Mouse (Mus musculus) forebrain, embryonic 10.5 days (tissue): Measurements from ENCODE around the gene Stpg3. TPM values are rescaled to one million over a fixed set of nuclear protein-coding genes. Genes with fewer than 3 reads are reported as not detected.
A peak's percentile ranks its signal among the peaks of the same experiment; 100 is the strongest.

ENCODE experiments used
- DNase-seq: peaks from one replicate; pipeline ENCODE4 v3.0.0-alpha.2; 2017; ENCODE audit warnings: low spot score; ENCODE audit errors: extremely low spot score
- H3K27ac ChIP-seq: fragments of 300-500 bp; sonication (generic); 2 replicates; pipeline ENCODE4 v1.5.1; 2016; ENCODE audit warnings: mild to moderate bottlenecking
- H3K27me3 ChIP-seq: fragments of 300-500 bp; sonication (generic); 2 replicates; pipeline ENCODE4 v1.6.1; 2016; ENCODE audit warnings: mild to moderate bottlenecking; ENCODE audit not compliant: poor library complexity, severe bottlenecking
- H3K36me3 ChIP-seq: fragments of 300-500 bp; sonication (generic); replicated peaks from 2 replicates; pipeline ENCODE4 v1.6.1; 2016; ENCODE audit warnings: mild to moderate bottlenecking, moderate library complexity
- H3K4me1 ChIP-seq: fragments of 300-500 bp; sonication (generic); 2 replicates; pipeline ENCODE4 v1.6.1; 2016
- H3K4me3 ChIP-seq: fragments of 300-500 bp; sonication (generic); 2 replicates; pipeline ENCODE4 v1.5.1; 2016; ENCODE audit warnings: mild to moderate bottlenecking, moderate library complexity
- H3K9me3 ChIP-seq: fragments of 300-500 bp; sonication (generic); 2 replicates; pipeline ENCODE4 v1.6.1; 2016; ENCODE audit warnings: mild to moderate bottlenecking, moderate library complexity
- WGBS: fragments of 180-500 bp; shearing (Covaris S2); methylation state at CpG from one replicate; pipeline ENCODE4 v1.1.7; 2016; 5-methylcytosine and 5-hydroxymethylcytosine counted together
- polyA plus RNA-seq: library from polyadenylated mRNA; unstranded; fragments of >200 nt; fragmentation: Nextera tagmentation; extraction: Ambion mirVana; gene quantifications from 2 replicates; pipeline ENCODE4 v1.2.1, GENCODE M21; 2016

The Stpg3 gene
- polyA plus RNA-seq, 1 experiment from 2014 or later, result not detected

DNA sequence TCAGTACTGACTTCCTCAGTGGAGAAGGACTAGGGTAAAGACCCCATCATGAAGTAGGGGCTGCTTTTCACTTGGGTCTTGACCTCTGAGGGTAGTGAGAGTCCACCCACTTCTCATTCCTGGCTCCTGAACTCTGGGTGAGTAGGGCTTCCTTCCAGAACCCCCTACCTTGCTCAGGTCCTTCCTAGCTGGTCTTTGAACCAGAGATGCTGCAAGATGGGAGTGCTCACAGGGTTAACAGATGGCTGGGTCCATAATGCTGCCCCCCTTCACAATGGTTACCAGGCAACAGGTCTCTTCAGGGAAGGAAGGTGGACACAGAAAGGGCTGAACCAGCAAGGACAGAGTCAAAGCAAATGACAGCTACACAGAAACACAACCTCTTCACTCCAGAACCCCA is 4.0 kb upstream of the Stpg3 start, which contains the start of gene Fam166a:
Fam166a (plus strand) TSS at position 301 of the 400 bp plus-strand sequence.
- DNase-seq, result no peak
- Histone ChIP-seq H3K36me3 (peaks cover 23% of the 10 kb centered on the region), H3K4me1 (peaks cover 15% of the 10 kb centered on the region), H3K9me3 (no peaks in the 10 kb centered on the region), H3K27me3 (peaks cover 9% of the 10 kb centered on the region; the same call in 1 of the 2 replicates), H3K4me3 (no peak within 1 kb of the TSS), H3K27ac (no peak within 1 kb of the TSS)

GRCm38 (mm10) chr2:25217666-25218065 is 3.2 kb upstream of the Stpg3 start:
- H3K9me3 ChIP-seq, result no peaks in the 10 kb centered on the region
- no peak for DNase-seq
- H3K27me3 ChIP-seq, result peaks cover 16% of the 10 kb centered on the region; the same call in 1 of the 2 replicates
- 63% methylated on average over 2 of the region's 2 CpGs for WGBS
- peaks cover 9% of the 10 kb centered on the region for H3K4me1 ChIP-seq
- H3K27ac ChIP-seq, result no peak overlapping the region
- no peak overlapping the region for H3K4me3 ChIP-seq
- H3K36me3 ChIP-seq, result peaks cover 15% of the 10 kb centered on the region

DNA sequence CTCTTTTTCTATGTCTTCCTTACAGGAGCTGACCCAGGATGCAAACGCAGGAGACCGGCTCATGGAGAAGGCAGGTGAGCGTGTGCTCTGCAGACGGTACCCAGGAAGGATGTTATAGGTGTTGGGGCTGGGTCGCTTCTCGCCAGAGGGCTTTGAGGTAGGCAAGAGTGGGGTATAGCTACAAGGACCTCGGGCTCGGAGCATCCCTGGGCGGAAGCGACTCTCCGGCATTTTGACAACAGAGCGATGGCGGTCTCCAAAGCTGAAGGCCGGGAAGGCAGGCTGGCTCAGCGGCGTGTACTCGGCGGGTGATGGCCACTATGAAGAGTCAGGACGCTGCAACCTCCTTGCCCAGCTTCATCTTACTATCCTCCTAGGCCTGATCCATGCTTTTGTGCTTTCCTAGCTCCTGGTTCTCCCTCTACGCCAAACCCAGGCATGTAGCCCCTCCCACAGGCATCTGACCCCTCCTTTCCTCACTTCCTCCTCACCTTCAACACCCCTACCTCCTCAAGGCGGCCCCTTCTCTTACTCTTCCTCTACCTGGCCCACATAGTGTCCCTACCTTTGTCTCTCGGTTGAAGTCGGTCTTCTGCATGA is 1.1 kb downstream of the Stpg3 start:
- DNase-seq, result no peak
- peaks cover 26% of the 10 kb centered on the region for H3K4me1 ChIP-seq
- H3K4me3 ChIP-seq, result peak overlapping the region; percentile 2; the same call in 1 of the 2 replicates
- H3K9me3 ChIP-seq, result no peaks in the 10 kb centered on the region
- no peak overlapping the region for H3K27ac ChIP-seq
- H3K27me3 ChIP-seq, result peaks cover 22% of the 10 kb centered on the region
- H3K36me3 ChIP-seq, result peaks cover 14% of the 10 kb centered on the region
- 67% methylated on average over 23 of the region's 23 CpGs for WGBS

GRCm38 (mm10) chr2:25211121-25211670 is 3.2 kb downstream of the Stpg3 start, which contains the start of gene Nelfb:
TSS of gene Nelfb (minus strand) at chr2:25211489.
- WGBS, result under 1% methylated on average over 44 of the region's 44 CpGs

GRCm38 (mm10) chr2:25210686-25211085 is 3.8 kb downstream of the Stpg3 start:
- peak overlapping the region; percentile 95 for H3K4me3 ChIP-seq
- 1% methylated on average over 24 of the region's 24 CpGs for WGBS

More at GRCm38 (mm10) chr2:25211121-25211670, 3.2 kb downstream of the Stpg3 start, which contains the start of gene Nelfb:
- H3K27me3 ChIP-seq, result peaks cover 22% of the 10 kb centered on the region
- DNase-seq, result peak; percentile 95
- peak within 1 kb of the TSS; percentile 99 for H3K27ac ChIP-seq
- H3K4me1 ChIP-seq, result peaks cover 26% of the 10 kb centered on the region
- peak within 1 kb of the TSS; percentile 95 for H3K4me3 ChIP-seq
- H3K36me3 ChIP-seq, result peaks cover 35% of the 10 kb centered on the region
- H3K9me3 ChIP-seq, result no peaks in the 10 kb centered on the region

DNA sequence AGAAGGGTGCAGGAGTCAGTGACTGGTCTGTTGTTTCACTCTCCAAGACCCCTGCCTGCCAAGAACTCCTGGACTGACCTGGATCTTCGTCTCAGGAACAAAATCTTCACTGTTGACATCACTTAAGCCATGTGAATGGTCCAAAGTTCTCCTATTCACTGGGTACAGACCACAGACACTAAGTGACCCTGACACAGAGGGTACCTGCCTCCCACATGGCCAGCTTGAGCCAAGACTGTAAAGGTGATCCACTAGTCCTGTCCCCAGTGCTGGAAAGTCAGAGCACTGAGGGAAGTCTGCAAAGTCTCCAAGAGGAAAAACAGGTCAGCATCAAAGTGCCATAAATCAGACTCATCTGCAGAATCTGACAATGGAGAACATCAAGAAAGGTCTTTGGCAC is 6.8 kb downstream of the Stpg3 start:
- Histone ChIP-seq H3K36me3 (peaks cover 71% of the 10 kb centered on the region), H3K4me1 (peaks cover 26% of the 10 kb centered on the region), H3K27me3 (peaks cover 6% of the 10 kb centered on the region), H3K27ac (no peak overlapping the region), H3K9me3 (no peaks in the 10 kb centered on the region), H3K4me3 (no peak overlapping the region)
- 91% methylated on average over 1 of the region's 1 CpGs for WGBS
- no peak for DNase-seq

More at GRCm38 (mm10) chr2:25210686-25211085, 3.8 kb downstream of the Stpg3 start:
- peaks cover 26% of the 10 kb centered on the region for H3K4me1 ChIP-seq
- peak overlapping the region; percentile 99 for H3K27ac ChIP-seq
- no peak for DNase-seq
- H3K27me3 ChIP-seq, result peaks cover 22% of the 10 kb centered on the region
- peaks cover 40% of the 10 kb centered on the region for H3K36me3 ChIP-seq
- no peaks in the 10 kb centered on the region for H3K9me3 ChIP-seq

GRCm38 (mm10) chr2:25203631-25204214 is 10.7 kb downstream of the Stpg3 start:
- WGBS, result 76% methylated on average over 4 of the region's 4 CpGs
- 0 out of 2 replicates have a peak, but pooled peaks cover under 1% of the 10 kb centered on the region for H3K4me1 ChIP-seq

DNA sequence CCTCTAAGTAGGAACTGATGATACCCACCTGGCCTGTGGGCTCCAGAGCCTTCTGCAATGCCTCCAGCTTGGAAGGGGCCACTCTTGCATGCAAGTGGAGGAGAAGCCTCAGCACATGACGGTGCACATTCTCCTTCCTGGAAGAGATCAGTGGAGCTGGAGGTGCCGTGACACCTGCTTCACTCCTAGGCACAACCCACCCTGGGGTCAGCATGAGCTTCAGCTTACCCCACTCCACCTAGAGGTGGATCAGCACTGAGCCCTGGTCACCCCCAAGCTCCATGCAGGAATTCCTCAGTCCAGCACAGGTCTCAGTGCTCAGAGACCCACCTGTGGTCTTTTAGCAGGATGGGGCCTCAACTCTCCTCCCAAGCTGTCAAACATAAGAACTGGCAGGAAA is 13.8 kb downstream of the Stpg3 start:
- Histone ChIP-seq H3K9me3 (no peaks in the 10 kb centered on the region), H3K27me3 (peaks cover 24% of the 10 kb centered on the region), H3K4me3 (no peak overlapping the region), H3K4me1 (peaks cover 25% of the 10 kb centered on the region), H3K36me3 (peaks cover 78% of the 10 kb centered on the region), H3K27ac (no peak overlapping the region)
- WGBS, result 100% methylated on average over 2 of the region's 2 CpGs
- DNase-seq, result no peak

More at GRCm38 (mm10) chr2:25203631-25204214, 10.7 kb downstream of the Stpg3 start:
- H3K9me3 ChIP-seq, result no peaks in the 10 kb centered on the region
- H3K27ac ChIP-seq, result no peak overlapping the region
- H3K36me3 ChIP-seq, result peaks cover 99% of the 10 kb centered on the region
- H3K27me3 ChIP-seq, result no peaks in the 10 kb centered on the region
- no peak overlapping the region for H3K4me3 ChIP-seq
- no peak for DNase-seq

DNA sequence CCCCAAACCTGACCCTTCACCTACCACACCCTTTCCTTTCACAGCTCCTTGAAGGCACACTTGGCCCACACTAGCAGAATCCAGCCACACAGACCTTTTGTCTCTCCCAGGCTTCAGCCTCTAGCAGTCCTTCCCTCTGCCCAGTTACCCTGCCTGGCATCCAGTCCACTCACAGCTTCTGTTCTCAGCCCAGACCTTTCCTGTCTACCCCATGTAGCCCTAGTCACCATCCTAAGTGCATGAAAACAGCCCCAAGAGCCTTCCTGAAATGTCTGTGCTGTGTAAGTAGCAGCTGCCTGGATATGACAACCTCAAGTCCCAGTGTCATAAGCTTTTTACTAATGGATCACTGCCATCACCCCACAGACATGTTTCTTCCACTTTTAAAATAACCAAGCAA is 16.5 kb downstream of the Stpg3 start:
- Histone ChIP-seq H3K36me3 (peaks cover 51% of the 10 kb centered on the region), H3K27ac (no peak overlapping the region), H3K9me3 (no peaks in the 10 kb centered on the region), H3K4me3 (no peak overlapping the region), H3K27me3 (peaks cover 45% of the 10 kb centered on the region), H3K4me1 (peaks cover 44% of the 10 kb centered on the region)
- DNase-seq, result no peak

DNA sequence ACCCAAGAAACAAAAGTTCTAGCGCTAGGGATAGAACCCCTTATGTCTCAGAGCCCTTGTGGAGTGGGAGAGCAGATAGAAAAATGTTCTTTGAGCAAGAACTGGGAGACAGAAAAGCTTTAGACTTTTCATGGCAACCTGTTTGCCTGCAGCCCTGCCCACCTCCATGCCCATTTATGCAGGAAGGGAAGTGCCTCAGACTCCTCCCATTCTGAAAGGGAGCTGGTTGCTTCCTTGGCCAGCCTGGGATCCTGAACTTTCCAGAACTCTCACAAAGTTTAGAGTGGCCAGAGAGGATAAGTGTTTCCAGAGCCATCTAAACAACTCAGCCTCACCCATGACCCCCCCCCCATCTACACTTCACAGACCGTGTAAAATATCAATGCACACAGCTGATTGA is 17.2 kb downstream of the Stpg3 start:
- peaks cover 45% of the 10 kb centered on the region for H3K27me3 ChIP-seq
- H3K36me3 ChIP-seq, result peaks cover 43% of the 10 kb centered on the region
- 0 out of 2 replicates have a peak overlapping the region, but pooled peaks have one; percentile 21 for H3K4me3 ChIP-seq
- WGBS, result 22% methylated on average over 2 of the region's 2 CpGs
- no peak for DNase-seq
- no peak overlapping the region for H3K27ac ChIP-seq
- peaks cover 45% of the 10 kb centered on the region for H3K4me1 ChIP-seq
- H3K9me3 ChIP-seq, result no peaks in the 10 kb centered on the region

- Histone ChIP-seq H3K4me3 (peak within 1 kb of the TSS; percentile 38), H3K36me3 (peaks cover 35% of the 10 kb centered on the region)
- DNase-seq, result no peak
Measured at GRCm38 (mm10) chr2:25196172-25196954, 18.1 kb downstream of the Stpg3 start, which contains the start of gene Tor4a. TSS of gene Tor4a (minus strand) at chr2:25196886.

More at GRCm38 (mm10) chr2:25196172-25196954, 18.1 kb downstream of the Stpg3 start, which contains the start of gene Tor4a:
- Histone ChIP-seq H3K27ac (peak within 1 kb of the TSS; percentile 22; the same call in 1 of the 2 replicates), H3K9me3 (no peaks in the 10 kb centered on the region), H3K4me1 (peaks cover 45% of the 10 kb centered on the region), H3K27me3 (peaks cover 45% of the 10 kb centered on the region)
- WGBS, result 10% methylated on average over 8 of the region's 8 CpGs
